Mouse (Mus musculus): Measurements from ENCODE around the gene Ly6g6e.
A peak's percentile ranks its signal among the peaks of the same experiment; 100 is the strongest.

The Ly6g6e gene

GRCm38 (mm10) chr17:35049561-35050016, 27.1 kb upstream of the Ly6g6e start, which contains the start of gene Clic1:
Gene Clic1, plus strand, starts transcription at chr17:35049966.
- no peak for DNase-seq (ENCODE audit: low spot score in 2 of 2)

- DNase-seq (ENCODE audit: low spot score in 2 of 2), result no peak
Measured at GRCm38 (mm10) chr17:35050126-35050750, 26.5 kb upstream of the Ly6g6e start.

- no peak for DNase-seq (ENCODE audit: low spot score in 2 of 2)
Measured at GRCm38 (mm10) chr17:35051156-35052086, 25.3 kb upstream of the Ly6g6e start.

GRCm38 (mm10) chr17:35052271-35052798, 24.4 kb upstream of the Ly6g6e start:
- DNase-seq (ENCODE audit: low spot score in 2 of 2), result no peak

- no peak for DNase-seq (ENCODE audit: low spot score in 2 of 2)
Measured at GRCm38 (mm10) chr17:35055691-35056495, 20.8 kb upstream of the Ly6g6e start.

- DNase-seq (ENCODE audit: low spot score in 2 of 2), result no peak
Measured at GRCm38 (mm10) chr17:35057090-35057489, 19.6 kb upstream of the Ly6g6e start.

- DNase-seq (ENCODE audit: low spot score in 2 of 2), result no peak
Measured at GRCm38 (mm10) chr17:35058316-35058715, 18.4 kb upstream of the Ly6g6e start.

- peak; percentile 45 to 49 for DNase-seq (ENCODE audit: low spot score in 2 of 2)
Measured at GRCm38 (mm10) chr17:35058911-35059892, 17.5 kb upstream of the Ly6g6e start, which contains the start of gene Ddah2. Gene Ddah2, plus strand, starts transcription at chr17:35059035.

GRCm38 (mm10) chr17:35060071-35060470, 16.6 kb upstream of the Ly6g6e start:
- no peak for DNase-seq (ENCODE audit: low spot score in 2 of 2)

GRCm38 (mm10) chr17:35060737-35061297, 15.9 kb upstream of the Ly6g6e start:
- DNase-seq (ENCODE audit: low spot score in 2 of 2), result no peak

- DNase-seq (ENCODE audit: low spot score in 2 of 2), result no peak
Measured at GRCm38 (mm10) chr17:35061299-35061698, 15.4 kb upstream of the Ly6g6e start.

GRCm38 (mm10) chr17:35063466-35063865, 13.2 kb upstream of the Ly6g6e start:
- DNase-seq (ENCODE audit: low spot score in 2 of 2), result no peak

- DNase-seq (ENCODE audit: low spot score in 2 of 2), result no peak
Measured at GRCm38 (mm10) chr17:35064378-35064877, 12.3 kb upstream of the Ly6g6e start.

GRCm38 (mm10) chr17:35064951-35065947, 11.5 kb upstream of the Ly6g6e start, which contains the start of gene Ly6g6c:
Gene Ly6g6c, plus strand, starts transcription at chr17:35065388.
- DNase-seq (ENCODE audit: low spot score in 2 of 2), result no peak

- DNase-seq (ENCODE audit: low spot score in 2 of 2), result no peak
Measured at GRCm38 (mm10) chr17:35066084-35066483, 10.6 kb upstream of the Ly6g6e start, which contains the start of gene Mpig6b. Gene Mpig6b, minus strand, starts transcription at chr17:35066184.

- no peak for DNase-seq (ENCODE audit: low spot score in 2 of 2)
Measured at GRCm38 (mm10) chr17:35068213-35068914, 8.3 kb upstream of the Ly6g6e start.

GRCm38 (mm10) chr17:35070556-35071229, 6.0 kb upstream of the Ly6g6e start:
- no peak for DNase-seq (ENCODE audit: low spot score in 2 of 2)

All from right cerebral cortex, postnatal 36 days (tissue).